Mouse (Mus musculus) cerebellum, adult 2 months (tissue): ENCODE results near the gene Arhgap24.

Experiments
- CTCF ChIP-seq: fragments of 200-500 bp; IDR thresholded peaks from 2 replicates; pipeline ENCODE4 v1.5.1; 2011; ENCODE audit warnings: low read depth, mild to moderate bottlenecking, control low read depth, low read length, moderate library complexity, borderline replicate concordance; ENCODE audit not compliant: insufficient read depth
- POLR2A ChIP-seq: fragments of 200-500 bp; IDR thresholded peaks from 2 replicates; pipeline ENCODE4 v1.6.1; 2011; ENCODE audit warnings: low read length, control low read depth, borderline replicate concordance; ENCODE audit not compliant: insufficient read depth

- TF ChIP-seq POLR2A (no peak), CTCF (no peak)
Measured at GRCm38 (mm10) chr5:102729476-102729875, 248.3 kb downstream of the Arhgap24 start.
